ENCODE assay signal across 9 mouse cellular contexts in the genomic region with DNA sequence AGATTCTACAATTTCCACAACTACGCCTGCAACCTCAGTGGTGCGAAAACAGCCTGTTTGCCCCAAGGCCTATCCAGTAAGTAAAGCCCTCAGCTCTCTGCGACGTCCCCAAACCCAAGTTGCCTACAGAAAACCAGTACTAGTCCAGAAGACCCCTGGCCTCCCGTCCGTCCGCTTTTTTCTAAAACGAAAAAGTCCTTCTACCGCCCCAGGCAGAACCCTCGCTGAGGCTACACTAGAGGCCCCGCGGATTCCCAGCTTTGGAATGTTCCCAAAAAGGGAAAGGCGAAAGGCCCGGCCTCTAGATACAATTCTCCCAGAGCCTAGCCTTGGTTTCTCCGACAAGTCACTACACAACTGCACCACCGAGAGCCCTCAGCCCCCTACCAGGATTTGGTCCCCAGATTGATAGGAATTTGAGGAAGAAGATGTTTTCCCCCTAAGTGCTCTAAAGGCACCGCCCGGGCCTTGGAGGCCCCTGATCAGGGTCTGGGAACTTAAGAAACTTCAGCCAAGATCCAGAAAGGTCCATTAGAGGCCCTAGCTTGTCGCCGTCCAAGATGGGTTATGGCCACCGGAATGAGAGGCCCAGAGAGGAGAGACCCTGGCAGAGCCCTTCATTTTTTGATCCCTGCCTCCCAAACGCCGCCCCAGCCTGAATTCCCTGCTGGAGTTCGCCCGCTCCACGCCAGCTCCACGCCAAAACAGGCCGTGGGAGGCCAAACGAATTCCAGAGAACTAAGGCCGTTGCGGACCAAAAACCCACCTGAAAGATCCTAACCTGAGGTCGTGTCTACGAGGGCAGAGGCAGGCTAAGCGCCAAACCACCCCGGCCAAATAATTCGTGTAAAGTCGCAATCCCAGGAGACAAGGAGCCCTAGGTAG. TPM values are rescaled to one million over a fixed set of nuclear protein-coding genes. Genes with fewer than 3 reads are reported as not detected.
DNase-seq lines count a peak whose midpoint lies in the region; ATAC-seq lines count a peak whose summit lies in the region.
"Had no signal": no experiment of that assay in that cellular context is flagged by ENCODE, and none has a peak within 500 bp of the region (broad histone marks: within the 10 kb centered on the region; RNA-seq: fewer than 3 reads in every experiment).

No protein-coding gene starts in this region.

- no peak overlapping the region for H3K9ac ChIP-seq in liver, embryonic 11.5 days (ENCODE audit: low read depth, low read length)
- H3K9ac ChIP-seq in liver, embryonic 12.5 days, result no peak overlapping the region
- no peak overlapping the region for H3K9ac ChIP-seq in forebrain, embryonic 13.5 days

- H3K27me3 ChIP-seq in liver, embryonic 11.5 days (replicated peaks; ENCODE audit: control insufficient read depth, insufficient read depth, low read length), result peaks cover 100% of the 10 kb centered on the region
- H3K27me3 ChIP-seq in liver, embryonic 12.5 days (replicated peaks), result peaks cover 100% of the 10 kb centered on the region
- H3K27me3 ChIP-seq in forebrain, embryonic 13.5 days, result peaks cover 99% of the 10 kb centered on the region

- WGBS in liver, embryonic 11.5 days, result 3% methylated on average over 37 of the region's 37 CpGs
- 5% methylated on average over 37 of the region's 37 CpGs for WGBS in liver, embryonic 12.5 days (ENCODE audit: insufficient replicate concordance)
- WGBS in forebrain, embryonic 13.5 days, result 1% methylated on average over 37 of the region's 37 CpGs

- no peak overlapping the region for H3K4me2 ChIP-seq in liver, embryonic 11.5 days
- no peak overlapping the region for H3K4me2 ChIP-seq in liver, embryonic 12.5 days
- H3K4me2 ChIP-seq in forebrain, embryonic 13.5 days, result peak overlapping the region; percentile 60

- no peak overlapping the region for H3K4me3 ChIP-seq in liver, embryonic 11.5 days (ENCODE audit: low read depth, low read length)
- H3K4me3 ChIP-seq in liver, embryonic 12.5 days, result no peak overlapping the region
- H3K4me3 ChIP-seq in forebrain, embryonic 13.5 days, result peak overlapping the region; percentile 33; the same call in 1 of the 2 replicates

- no peak overlapping the region for H3K27ac ChIP-seq in liver, embryonic 11.5 days (ENCODE audit: low read depth, low read length)
- H3K27ac ChIP-seq in liver, embryonic 12.5 days, result no peak overlapping the region
- no peak overlapping the region for H3K27ac ChIP-seq in forebrain, embryonic 13.5 days

- DNase-seq in adrenal gland, adult 2 months, result peak; percentile 22
- DNase-seq in adrenal gland, postnatal 14 days, result no peak
- peak; percentile 64 for DNase-seq in liver, embryonic 11.5 days (ENCODE audit: low spot score)
- peak; percentile 31 to 44 for DNase-seq in layer of hippocampus, postnatal 36 days
- peak; percentile 32 for DNase-seq in yolk sac, embryonic 10.5 days (ENCODE audit: low spot score)
- no peak for DNase-seq in thymus, postnatal 14 days

- H3K36me3 ChIP-seq in liver, embryonic 11.5 days (ENCODE audit: control insufficient read depth, insufficient read depth, low read length), result no peaks in the 10 kb centered on the region
- H3K36me3 ChIP-seq in liver, embryonic 12.5 days, result no peaks in the 10 kb centered on the region
- H3K36me3 ChIP-seq in forebrain, embryonic 13.5 days (ENCODE audit: poor library complexity, severe bottlenecking), result no peaks in the 10 kb centered on the region

- no peaks in the 10 kb centered on the region for H3K9me3 ChIP-seq in liver, embryonic 11.5 days (ENCODE audit: control insufficient read depth, low read length)
- no peaks in the 10 kb centered on the region for H3K9me3 ChIP-seq in liver, embryonic 12.5 days (replicated peaks)
- no peaks in the 10 kb centered on the region for H3K9me3 ChIP-seq in forebrain, embryonic 13.5 days (replicated peaks)

- ATAC-seq in liver, embryonic 11.5 days (replicated peaks; ENCODE audit: low FRiP score), result no peak
- no peak for ATAC-seq in liver, embryonic 12.5 days
- ATAC-seq in forebrain, embryonic 13.5 days, result no peak

- no peaks in the 10 kb centered on the region for H3K4me1 ChIP-seq in liver, embryonic 11.5 days (replicated peaks; ENCODE audit: control insufficient read depth, insufficient read depth, low read length)
- H3K4me1 ChIP-seq in liver, embryonic 12.5 days, result peaks cover 6% of the 10 kb centered on the region; the same call in 1 of the 2 replicates
- peaks cover 25% of the 10 kb centered on the region for H3K4me1 ChIP-seq in forebrain, embryonic 13.5 days

RNA-seq across cellular contexts. Expression of a gene that starts 1.2 kb away (rescaled TPM):
- not detected for total RNA-seq in adrenal gland, adult 2 months (2021)
- not detected in 2 replicates for polyA plus RNA-seq in adrenal gland, adult 2 months (2012; rRNA removed)
- total RNA-seq in adrenal gland, postnatal 14 days (2021), result not detected in 2 replicates
- polyA plus RNA-seq in liver, embryonic 11.5 days (2014; fragmentation: Nextera tagmentation; extraction: Ambion mirVana), result not detected in 2 replicates
- not detected in 2 replicates for polyA plus RNA-seq in liver, embryonic 12.5 days (2016; fragmentation: Nextera tagmentation; extraction: Ambion mirVana)
- 0.09 and 0.11 TPM in 2 replicates for polyA plus RNA-seq in forebrain, embryonic 13.5 days (2015; fragmentation: Nextera tagmentation; extraction: Ambion mirVana)
- not detected for total RNA-seq in layer of hippocampus, postnatal 36 days (2021)
- total RNA-seq: hematopoietic stem cell, adult 5-6 weeks had no signal

RNA-seq across cellular contexts. Expression of a gene that starts 48.1 kb away (rescaled TPM):
- total RNA-seq in adrenal gland, adult 2 months (2021), result not detected
- not detected in 2 replicates for polyA plus RNA-seq in adrenal gland, adult 2 months (2012; rRNA removed)
- total RNA-seq in adrenal gland, postnatal 14 days (2021), result not detected in 2 replicates
- not detected in 2 replicates for polyA plus RNA-seq in liver, embryonic 11.5 days (2014; fragmentation: Nextera tagmentation; extraction: Ambion mirVana)
- polyA plus RNA-seq in liver, embryonic 12.5 days (2016; fragmentation: Nextera tagmentation; extraction: Ambion mirVana), result not detected in 2 replicates
- polyA plus RNA-seq in forebrain, embryonic 13.5 days (2015; fragmentation: Nextera tagmentation; extraction: Ambion mirVana), result 0.25 TPM in 1 of 2 replicates, not detected in the other
- total RNA-seq in layer of hippocampus, postnatal 36 days (2021), result not detected
- total RNA-seq: hematopoietic stem cell, adult 5-6 weeks had no signal

RNA-seq across cellular contexts. Expression of a gene that starts 54.3 kb away (rescaled TPM):
- not detected for total RNA-seq in adrenal gland, adult 2 months (2021)
- 0.10 TPM in 1 of 2 replicates, not detected in the other for polyA plus RNA-seq in adrenal gland, adult 2 months (2012; rRNA removed)
- total RNA-seq in adrenal gland, postnatal 14 days (2021), result not detected in 2 replicates
- not detected in 2 replicates for polyA plus RNA-seq in liver, embryonic 11.5 days (2014; fragmentation: Nextera tagmentation; extraction: Ambion mirVana)
- not detected in 2 replicates for polyA plus RNA-seq in liver, embryonic 12.5 days (2016; fragmentation: Nextera tagmentation; extraction: Ambion mirVana)
- 0.09 TPM in 1 of 2 replicates, not detected in the other for polyA plus RNA-seq in forebrain, embryonic 13.5 days (2015; fragmentation: Nextera tagmentation; extraction: Ambion mirVana)
- total RNA-seq in layer of hippocampus, postnatal 36 days (2021), result under 1 TPM in 1 of 2 experiments, not detected in 1; 0.35 TPM
- total RNA-seq: hematopoietic stem cell, adult 5-6 weeks had no signal

Comparison
In these comparisons a context has a peak if more than half of its experiments do, and no peak if none do; other contexts are left out.
1. DNase-seq: peak in adrenal gland, adult 2 months (single experiment), liver, embryonic 11.5 days (single experiment), layer of hippocampus, postnatal 36 days (2 of 2) and yolk sac, embryonic 10.5 days (single experiment); none in adrenal gland, postnatal 14 days (single experiment) and thymus, postnatal 14 days (single experiment).